Mouse (Mus musculus): ENCODE measurements around the gene Rps18.

DNA sequence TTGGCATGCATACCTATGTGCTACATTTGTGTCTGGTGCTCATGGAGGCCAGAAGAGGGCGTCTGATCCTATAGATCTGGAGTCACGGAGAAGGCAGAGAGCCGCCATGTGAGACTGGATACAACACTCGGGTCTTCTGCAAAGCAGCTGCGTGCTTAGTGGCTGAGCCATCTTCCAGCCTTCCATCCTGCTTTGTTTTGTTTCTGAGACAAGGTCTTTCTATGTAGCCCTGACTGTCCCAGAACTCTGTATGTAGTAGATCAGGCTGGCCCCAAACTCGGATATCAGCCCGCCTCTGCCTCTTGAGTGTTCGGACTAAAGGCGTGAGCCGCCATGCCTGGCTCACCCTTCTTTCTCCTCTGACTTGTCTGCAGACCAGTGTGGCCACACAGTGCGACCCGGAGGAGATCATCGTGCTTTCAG, 40.8 kb downstream of the Rps18 start:
- no peak for TF ChIP-seq POLR2A (IDR thresholded peaks at IDR 0.05; ENCODE audit: insufficient read length, low read depth)
- no peak for TF ChIP-seq SRF (IDR thresholded peaks at IDR 0.05; ENCODE audit: control insufficient read depth, insufficient read length, low read depth)
- no peak for TF ChIP-seq POLR2AphosphoS2 (IDR thresholded peaks at IDR 0.05; ENCODE audit: insufficient read length, low read depth)
